Mouse (Mus musculus): ENCODE measurements around the gene Gm19426.

- TF ChIP-seq CTCF (IDR thresholded peaks at IDR 0.05; ENCODE audit: extremely low read depth, insufficient read length, insufficient replicate concordance, low read depth, low read length) (no peak), POLR2A (IDR thresholded peaks at IDR 0.05; ENCODE audit: low read depth, low read length) (no peak)
Measured at GRCm38 (mm10) chr2:84704329-84704728, 39.1 kb downstream of the Gm19426 start.

Data from small intestine, adult 2 months (tissue).